In genomic region chrX:134612285-134612959, GRCm38 (mm10) we compare ENCODE assay signal across 9 mouse cellular contexts. TPM values are rescaled to one million over a fixed set of nuclear protein-coding genes. Genes with fewer than 3 reads are reported as not detected.
DNase-seq lines count a peak whose midpoint lies in the region; ATAC-seq and TF ChIP-seq lines count a peak whose summit lies in the region.
"Had no signal": no experiment of that assay in that cellular context is flagged by ENCODE, and none has a peak within 500 bp of the region (broad histone marks: within the 10 kb centered on the region; RNA-seq: fewer than 3 reads in every experiment).

No protein-coding gene starts in this region.

- no peaks in the 10 kb centered on the region for H3K9me3 ChIP-seq in forebrain, embryonic 16.5 days (ENCODE audit: control insufficient read depth, low read length)

- H3K36me3 ChIP-seq in forebrain, embryonic 16.5 days (ENCODE audit: control insufficient read depth, insufficient read depth) = no peaks in the 10 kb centered on the region
- H3K36me3 ChIP-seq in small intestine, adult 2 months (ENCODE audit: control insufficient read depth, insufficient read depth, low read length) = no peaks in the 10 kb centered on the region

- intact Hi-C loops in heart, postnatal 36 days (cut with DNase I) = loop anchor here (5.0 kb wide), 1 partner anchor 105 kb away; the partner anchor contains the start of gene Armcx1
- intact Hi-C loops in left cerebral cortex, postnatal 14 days (cut with DNase I) = loop anchor here (5.0 to 10.0 kb wide), 2 partner anchors 105 to 312 kb away; partner anchors contain the start of gene Armcx1

- H3K27ac ChIP-seq in forebrain, embryonic 16.5 days (ENCODE audit: low read length) = peak overlapping the region; percentile 79
- H3K27ac ChIP-seq in small intestine, adult 2 months (ENCODE audit: insufficient read depth, low read depth, low read length) = peak overlapping the region; percentile 32

- peak overlapping the region; percentile 16 for H3K9ac ChIP-seq in forebrain, embryonic 16.5 days (replicated peaks; ENCODE audit: low read depth, low read length)

- WGBS in forebrain, embryonic 16.5 days = 18% methylated on average over 14 of the region's 15 CpGs
- WGBS in small intestine, adult 2 months = 12% methylated on average over 15 of the region's 15 CpGs

- peak overlapping the region; percentile 38 for H3K4me3 ChIP-seq in forebrain, embryonic 16.5 days (replicated peaks; ENCODE audit: low read length)
- H3K4me3 ChIP-seq in small intestine, adult 2 months (ENCODE audit: low read depth, low read length) = peak overlapping the region; percentile 57

- peak; percentile 29 to 45 for DNase-seq in layer of hippocampus, postnatal 10 days (ENCODE audit: low spot score in 2 of 2)
- DNase-seq in layer of hippocampus, adult 8-10 months (ENCODE audit: low spot score in 2 of 2) = no peak
- peak; percentile 56 for DNase-seq in cerebellum, adult 9-10 months
- peak; percentile 44 to 45 for DNase-seq in heart, postnatal 36 days
- peak; percentile 4 to 13 for DNase-seq in left cerebral cortex, postnatal 14 days (ENCODE audit: low spot score in 2 of 2)

- H3K27me3 ChIP-seq in forebrain, embryonic 16.5 days (replicated peaks; ENCODE audit: control insufficient read depth, insufficient read depth, low read length) = no peaks in the 10 kb centered on the region
- H3K27me3 ChIP-seq in small intestine, adult 2 months (ENCODE audit: control insufficient read depth, insufficient read depth, low read length) = no peaks in the 10 kb centered on the region

- no peak for TF ChIP-seq POLR2A in small intestine, adult 2 months (IDR thresholded peaks at IDR 0.05; ENCODE audit: low read depth, low read length)

- peak; percentile 83 for ATAC-seq in forebrain, embryonic 16.5 days
- peak; percentile 87 for ATAC-seq in megakaryocyte progenitor cell, adult 5-6 weeks (replicated peaks; ENCODE audit: poor library complexity)

- H3K4me1 ChIP-seq in forebrain, embryonic 16.5 days (replicated peaks; ENCODE audit: control insufficient read depth, insufficient read depth, low read length) = 0 out of 2 replicates have a peak, but pooled peaks cover 4% of the 10 kb centered on the region
- peaks cover 2% of the 10 kb centered on the region for H3K4me1 ChIP-seq in small intestine, adult 2 months (ENCODE audit: control insufficient read depth, insufficient read depth, insufficient read length, low read length)

- no peak for TF ChIP-seq CTCF in small intestine, adult 2 months (IDR thresholded peaks at IDR 0.05; ENCODE audit: extremely low read depth, insufficient read length, insufficient replicate concordance, low read depth, low read length)

- peak overlapping the region; percentile 47 for H3K4me2 ChIP-seq in forebrain, embryonic 16.5 days (ENCODE audit: low read length)

RNA-seq across cellular contexts. Expression of gene Hnrnph2, which starts 11.4 kb away (rescaled TPM):
- 100 to 1,000 TPM; 128 to 133 TPM for total RNA-seq in layer of hippocampus, postnatal 10 days (2021)
- total RNA-seq in layer of hippocampus, adult 8-10 months (2022) = 100 to 1,000 TPM; 149 to 162 (median 155) TPM
- 177 and 186 TPM in 2 replicates for polyA plus RNA-seq in forebrain, embryonic 16.5 days (2015; fragmentation: Nextera tagmentation; extraction: Ambion mirVana)
- total RNA-seq in heart, postnatal 36 days (2021) = 10 to 100 TPM; 66.8 to 71.8 TPM
- 100 to 1,000 TPM; 145 to 146 TPM for total RNA-seq in left cerebral cortex, postnatal 14 days (2021)
- total RNA-seq in megakaryocyte progenitor cell, adult 5-6 weeks (2015) = 79.0 and 80.6 TPM in 2 replicates
- total RNA-seq in megakaryocyte progenitor cell, adult 5-6 weeks (2017) = 141 and 154 TPM in 2 replicates
- polyA plus RNA-seq in small intestine, adult 2 months (2012; rRNA removed) = 1.1 and 3.8 TPM in 2 replicates

RNA-seq across cellular contexts. Expression of gene Gla, which starts 11.5 kb away (rescaled TPM):
- total RNA-seq in layer of hippocampus, postnatal 10 days (2021) = 1 to 10 TPM; 6.9 to 7.8 TPM
- 10 to 100 TPM in 2 of 4 experiments, 1 to 10 TPM in 2; 8.5 to 12.2 (median 10.2) TPM for total RNA-seq in layer of hippocampus, adult 8-10 months (2022)
- polyA plus RNA-seq in forebrain, embryonic 16.5 days (2015; fragmentation: Nextera tagmentation; extraction: Ambion mirVana) = 3.4 and 3.9 TPM in 2 replicates
- total RNA-seq in heart, postnatal 36 days (2021) = 1 to 10 TPM; 1.4 to 1.9 TPM
- 1 to 10 TPM; 9.0 to 9.9 TPM for total RNA-seq in left cerebral cortex, postnatal 14 days (2021)
- total RNA-seq in megakaryocyte progenitor cell, adult 5-6 weeks (2015) = 16.3 and 21.0 TPM in 2 replicates
- total RNA-seq in megakaryocyte progenitor cell, adult 5-6 weeks (2017) = 19.6 and 23.2 TPM in 2 replicates
- 0.65 and 0.98 TPM in 2 replicates for polyA plus RNA-seq in small intestine, adult 2 months (2012; rRNA removed)

RNA-seq across cellular contexts. Expression of gene Rpl36a, which starts 27.0 kb away (rescaled TPM):
- 100 to 1,000 TPM; 211 to 227 TPM for total RNA-seq in layer of hippocampus, postnatal 10 days (2021)
- total RNA-seq in layer of hippocampus, adult 8-10 months (2022) = 100 to 1,000 TPM in 3 of 4 experiments, 10 to 100 TPM in 1; 97.1 to 183 (median 148) TPM
- polyA plus RNA-seq in forebrain, embryonic 16.5 days (2015; fragmentation: Nextera tagmentation; extraction: Ambion mirVana) = 178 and 190 TPM in 2 replicates
- 100 to 1,000 TPM in 1 of 2 experiments, 10 to 100 TPM in 1; 99.3 to 127 TPM for total RNA-seq in heart, postnatal 36 days (2021)
- 100 to 1,000 TPM; 118 to 132 TPM for total RNA-seq in left cerebral cortex, postnatal 14 days (2021)
- 1,859 and 2,008 TPM in 2 replicates for total RNA-seq in megakaryocyte progenitor cell, adult 5-6 weeks (2015)
- total RNA-seq in megakaryocyte progenitor cell, adult 5-6 weeks (2017) = 6,795 and 7,096 TPM in 2 replicates
- 48.0 and 60.3 TPM in 2 replicates for polyA plus RNA-seq in small intestine, adult 2 months (2012; rRNA removed)

RNA-seq across cellular contexts. Expression of gene Btk, which starts 29.1 kb away (rescaled TPM):
- 1 to 10 TPM; 1.3 to 1.5 TPM for total RNA-seq in layer of hippocampus, postnatal 10 days (2021)
- total RNA-seq in layer of hippocampus, adult 8-10 months (2022) = 1 to 10 TPM in 3 of 4 experiments, under 1 TPM in 1; 0.71 to 4.0 (median 2.8) TPM
- polyA plus RNA-seq in forebrain, embryonic 16.5 days (2015; fragmentation: Nextera tagmentation; extraction: Ambion mirVana) = 0.25 and 0.78 TPM in 2 replicates
- 1 to 10 TPM; 1.1 to 1.3 TPM for total RNA-seq in heart, postnatal 36 days (2021)
- total RNA-seq in left cerebral cortex, postnatal 14 days (2021) = 1 to 10 TPM; 1.0 to 1.4 TPM
- 61.0 and 66.6 TPM in 2 replicates for total RNA-seq in megakaryocyte progenitor cell, adult 5-6 weeks (2015)
- 48.4 and 78.0 TPM in 2 replicates for total RNA-seq in megakaryocyte progenitor cell, adult 5-6 weeks (2017)
- polyA plus RNA-seq in small intestine, adult 2 months (2012; rRNA removed) = 0.19 and 0.48 TPM in 2 replicates
- polyA plus RNA-seq: C2C12 had no signal

Comparison
In these comparisons a context has a peak if more than half of its experiments do, and no peak if none do; other contexts are left out.
1. DNase-seq: peak in layer of hippocampus, postnatal 10 days (2 of 2), cerebellum, adult 9-10 months (single experiment), heart, postnatal 36 days (2 of 2) and left cerebral cortex, postnatal 14 days (2 of 2); none in layer of hippocampus, adult 8-10 months (0 of 2).
2. RNA of gene Rpl36a, which starts 27.0 kb away (total RNA-seq): 1,859 to 7,096 TPM in megakaryocyte progenitor cell, adult 5-6 weeks; 211 to 227 TPM in layer of hippocampus, postnatal 10 days, 97.1 to 183 TPM in layer of hippocampus, adult 8-10 months, 118 to 132 TPM in left cerebral cortex, postnatal 14 days and 99.3 to 127 TPM in heart, postnatal 36 days; every median in the first group is over 4 times any median in the second.